Mouse (Mus musculus) right cerebral cortex, postnatal 14 days (tissue): Measurements from ENCODE around the gene Tubg1.
"Not testable (repeated sequence)": the region's sequence is repeated elsewhere in the genome, so short reads cannot be mapped to it uniquely, and the experiment has no call there.

Experiments
- DNase-seq: peaks from one replicate; pipeline ENCODE4 v3.0.0; 2022

The Tubg1 gene

DNA sequence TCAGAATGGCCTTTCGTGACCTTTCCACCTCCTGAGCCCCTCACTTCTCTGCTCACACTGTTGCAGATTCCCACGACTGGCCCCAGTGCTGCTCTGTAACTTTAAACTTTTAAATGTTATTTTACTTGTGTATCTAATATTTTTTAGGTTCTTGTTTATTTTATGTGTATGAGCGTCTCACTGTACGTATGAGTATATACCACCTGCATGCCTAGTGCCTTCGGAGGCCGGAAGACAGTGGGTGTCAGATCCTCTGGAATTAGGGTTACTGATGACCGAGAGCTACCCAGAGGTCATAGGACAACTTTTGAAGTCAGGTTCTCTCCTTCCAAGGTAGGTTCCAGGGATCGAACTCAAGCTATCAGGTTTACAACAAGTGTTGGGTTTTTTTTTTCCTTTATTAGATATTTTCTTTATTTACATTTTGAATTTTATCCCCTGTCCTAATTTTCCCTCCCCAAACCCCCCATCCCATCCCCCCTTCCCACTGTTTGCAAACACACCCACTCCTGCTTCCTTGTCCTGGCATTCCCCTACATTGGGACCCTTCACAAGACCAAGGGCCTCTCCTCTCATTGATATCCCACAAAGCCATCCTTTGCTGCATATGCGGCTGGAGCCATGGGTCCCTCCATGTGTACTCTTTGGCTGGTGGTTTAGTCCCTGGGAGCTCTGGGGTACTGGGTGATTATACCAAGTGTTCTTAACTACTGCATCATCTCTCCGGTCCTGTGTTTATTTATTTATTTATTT, 22.7 kb downstream of the Tubg1 start:
- no peak for DNase-seq

DNA sequence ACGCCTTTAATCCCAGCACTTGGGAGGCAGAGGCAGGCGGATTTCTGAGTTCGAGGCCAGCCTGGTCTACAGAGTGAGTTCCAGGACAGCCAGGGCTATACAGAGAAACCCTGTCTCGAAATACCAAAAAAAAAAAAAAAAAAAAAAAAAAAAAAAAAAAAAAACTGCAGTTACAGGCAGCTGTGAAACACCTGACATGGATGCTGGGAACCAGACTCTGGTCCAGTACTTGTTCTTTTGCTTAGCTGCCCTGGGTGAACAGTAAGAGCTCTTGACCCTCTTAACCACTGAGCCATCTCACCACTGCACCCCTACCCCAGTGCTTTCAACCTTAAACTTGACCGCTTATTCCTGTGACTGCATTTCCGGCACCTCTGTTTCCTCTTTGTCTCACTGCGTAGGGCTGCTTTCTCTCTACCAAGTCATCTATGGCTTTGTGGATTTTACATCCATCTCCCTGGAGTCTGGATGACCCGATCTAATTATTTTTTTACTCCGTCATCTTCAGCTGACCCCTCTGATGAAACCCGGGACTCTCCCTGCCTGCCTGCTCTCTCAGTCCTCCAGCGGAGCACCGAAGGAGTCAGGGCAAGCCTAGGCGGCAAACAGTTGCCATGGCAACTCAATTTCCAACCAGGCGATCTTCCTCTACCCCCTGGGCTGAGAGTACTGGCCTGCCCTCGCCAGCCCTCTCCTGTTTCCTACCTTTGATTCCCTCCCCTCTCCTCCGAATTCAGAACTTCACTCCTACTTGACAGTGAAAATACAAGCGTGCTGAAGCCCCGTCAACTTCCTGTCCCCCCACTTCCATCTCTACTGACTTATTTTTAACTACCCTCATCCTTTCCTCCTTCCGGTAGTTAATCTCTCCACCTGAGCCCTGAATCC, 23.8 kb downstream of the Tubg1 start:
- DNase-seq, result no peak

DNA sequence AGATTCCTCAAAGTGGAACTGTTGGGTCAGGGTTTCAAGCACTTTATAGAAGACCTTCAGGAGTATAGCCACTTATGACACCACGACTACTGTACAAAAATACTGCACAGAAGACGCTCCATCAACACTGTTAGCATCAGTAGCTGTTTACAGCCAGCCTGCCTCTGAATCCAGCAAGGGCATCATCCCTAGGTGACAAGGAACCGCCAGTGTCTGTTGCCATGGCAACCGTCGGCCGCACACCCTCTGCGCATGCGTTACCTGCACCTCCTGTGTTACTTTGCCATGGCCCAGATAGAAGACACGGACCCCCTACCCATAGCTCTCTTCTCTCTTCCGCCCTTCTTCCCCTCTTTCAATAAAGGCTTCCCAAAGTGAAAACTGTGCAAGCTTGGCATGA, 26.6 kb downstream of the Tubg1 start:
- DNase-seq, result no peak

DNA sequence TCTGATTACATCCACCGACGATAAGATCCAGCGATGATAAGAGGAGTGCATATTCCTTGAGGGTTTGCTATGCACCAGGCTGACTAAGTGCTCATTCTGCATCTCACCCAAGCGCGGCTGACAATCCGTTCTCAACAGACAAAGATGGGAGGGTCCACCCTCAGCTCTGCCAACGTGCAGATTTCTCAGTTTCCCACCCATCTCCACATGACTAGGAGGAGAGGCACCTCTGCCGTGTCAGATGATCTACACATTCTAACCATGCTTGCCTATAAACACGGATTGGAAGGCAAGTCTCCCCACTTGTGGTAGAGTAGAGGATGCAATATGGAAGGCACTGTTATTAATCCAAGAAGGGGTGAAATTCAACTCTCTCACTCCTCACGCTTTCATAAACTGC, 29.0 kb downstream of the Tubg1 start:
- DNase-seq, result no peak

DNA sequence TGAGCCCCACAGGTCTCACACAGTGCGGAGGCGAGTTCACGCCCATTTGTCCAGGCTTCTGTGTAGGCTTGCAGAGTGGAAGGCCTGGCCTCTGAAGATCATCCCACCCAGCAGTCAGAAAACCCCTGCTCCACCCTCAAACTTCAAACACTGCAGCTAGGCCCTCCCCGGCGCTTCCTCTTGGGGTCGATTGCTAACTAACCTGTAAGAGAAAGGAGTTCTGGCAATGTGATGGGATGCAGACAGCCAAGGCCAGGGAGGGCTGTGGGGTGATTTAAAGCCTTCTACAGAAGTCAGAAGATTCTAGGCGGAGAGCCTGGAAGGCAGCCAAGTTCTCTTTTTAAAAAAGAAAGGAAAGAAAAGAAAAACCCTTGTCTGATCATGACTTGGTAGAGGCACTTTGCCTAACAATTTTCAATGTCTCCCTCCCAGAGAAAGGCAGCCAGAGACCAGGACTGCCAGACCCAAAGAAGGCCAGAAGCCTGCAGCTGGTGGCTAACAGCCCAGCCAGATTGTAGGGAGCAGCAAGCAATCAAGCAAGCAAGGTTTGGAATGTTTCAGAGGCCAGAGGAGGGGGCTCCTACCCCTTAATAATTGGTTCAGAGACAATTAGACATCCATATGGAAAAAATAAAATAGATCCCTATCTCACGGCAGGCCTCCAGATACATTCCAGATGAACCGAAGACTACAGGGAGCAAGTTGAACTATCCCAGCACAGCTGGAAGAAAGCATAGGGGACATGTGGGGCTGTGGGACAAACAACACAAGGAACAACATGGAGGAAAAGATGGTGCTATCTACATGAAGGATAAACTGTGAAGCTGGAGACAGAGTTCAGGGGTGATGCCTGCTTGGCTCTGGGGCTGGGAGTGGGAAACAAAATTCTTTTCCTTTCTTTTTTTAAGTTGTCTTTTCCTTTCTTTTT, 29.7 kb downstream of the Tubg1 start:
- no peak for DNase-seq

DNA sequence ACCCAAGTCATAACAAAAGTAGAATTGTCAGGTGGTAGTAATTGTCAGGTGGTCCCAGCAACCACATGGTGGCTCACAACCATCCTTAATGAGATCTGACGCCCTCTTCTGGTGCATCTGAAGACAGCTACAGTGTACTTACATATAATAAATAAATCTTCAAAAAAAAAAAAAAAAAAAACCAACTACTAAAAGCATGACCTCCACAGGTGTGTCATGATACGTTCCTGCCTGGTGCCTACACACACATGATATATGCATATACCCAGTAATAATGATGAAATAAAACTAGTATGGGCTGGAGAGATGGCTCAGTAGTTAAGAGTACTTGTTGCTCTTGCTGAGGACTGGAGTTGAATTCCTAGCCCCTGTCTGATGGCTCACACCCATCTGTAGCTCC, 31.3 kb downstream of the Tubg1 start:
- DNase-seq, result no peak

DNA sequence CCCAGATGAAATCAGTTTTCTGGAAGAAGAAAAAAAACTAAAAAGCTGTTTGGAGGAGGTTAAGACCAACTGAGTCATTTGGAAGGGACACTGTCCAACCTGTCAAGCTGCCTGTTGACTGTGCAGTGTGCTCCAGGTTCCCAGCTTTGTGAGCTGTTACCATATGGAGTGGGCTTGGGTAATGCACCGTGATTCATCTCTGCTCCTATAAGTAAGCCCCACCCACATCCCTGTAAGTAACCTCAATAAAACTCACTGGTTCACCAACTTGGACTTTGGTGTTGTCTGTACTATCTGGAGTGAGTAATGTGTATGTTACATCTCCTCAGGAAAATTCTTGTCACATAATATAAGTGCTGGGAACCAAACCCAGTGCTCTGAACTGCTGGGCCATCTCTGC, 33.1 kb downstream of the Tubg1 start:
- no peak for DNase-seq

DNA sequence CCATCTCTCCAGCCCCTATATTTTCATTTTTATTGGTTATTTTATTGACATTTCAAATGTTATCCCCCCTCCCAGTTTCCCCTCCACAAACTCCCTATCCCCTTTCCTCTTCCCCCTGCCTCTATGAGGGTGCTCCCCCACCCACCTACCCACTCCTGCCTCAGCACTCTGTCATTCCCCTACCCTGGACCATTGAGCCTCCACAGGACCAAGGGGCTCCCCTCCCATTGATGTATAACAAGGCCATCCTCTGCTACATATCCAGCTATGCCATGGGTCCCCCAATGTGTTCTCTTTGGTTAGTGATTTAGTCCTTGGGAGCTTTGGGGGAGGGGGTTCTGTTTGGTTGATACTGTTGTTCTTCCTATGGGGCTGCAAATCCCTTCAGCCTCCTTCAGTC, 34.9 kb downstream of the Tubg1 start:
- no peak for DNase-seq

DNA sequence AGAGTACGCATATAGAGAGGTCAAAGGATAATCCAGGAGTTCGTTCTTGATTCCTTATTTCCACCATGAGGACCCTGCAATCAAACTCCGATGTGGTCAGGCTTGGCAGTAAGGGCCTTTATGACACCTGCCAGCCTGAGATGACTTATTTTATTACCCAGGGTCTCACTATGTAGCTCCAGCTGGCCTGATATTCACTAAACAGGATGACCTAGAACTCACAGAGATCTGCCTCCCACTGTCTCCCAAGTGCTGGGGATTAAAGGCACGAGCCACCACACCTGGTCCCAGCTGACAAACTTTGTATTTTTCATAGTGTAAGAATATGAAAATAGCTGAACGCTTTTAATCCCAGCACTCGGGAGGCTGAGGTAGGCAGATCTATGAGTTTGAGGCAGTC, 35.4 kb downstream of the Tubg1 start:
- DNase-seq, result no peak

DNA sequence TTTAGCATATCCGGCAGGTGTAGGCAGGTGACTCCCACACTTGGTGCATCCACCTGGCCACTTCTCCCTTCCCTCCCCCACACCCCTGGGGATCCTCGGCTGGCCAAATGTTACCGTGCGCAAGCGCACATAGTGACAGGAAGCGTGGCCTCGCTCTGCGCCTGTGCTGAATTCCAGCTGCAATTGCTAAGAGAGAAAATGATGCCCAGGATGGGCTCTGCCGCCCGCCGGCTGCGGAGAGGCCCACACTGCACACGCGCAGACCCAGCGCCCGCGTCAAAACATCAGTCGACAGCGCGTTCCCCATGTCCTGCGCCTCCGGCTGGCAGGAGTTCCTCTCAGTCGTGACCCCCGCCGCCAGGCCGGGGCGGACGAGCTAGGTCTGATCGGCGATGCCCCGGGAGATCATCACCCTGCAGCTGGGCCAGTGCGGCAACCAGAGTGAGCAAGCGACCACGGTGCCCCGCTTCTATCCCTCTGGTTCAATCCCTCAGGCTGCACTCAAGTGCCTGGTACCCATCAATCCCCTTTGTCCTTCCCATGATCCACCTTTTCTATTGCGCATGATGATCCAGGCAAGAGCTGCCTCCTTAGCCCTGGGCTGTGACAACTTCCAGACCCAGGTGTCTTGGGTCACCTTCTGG, 36.1 kb downstream of the Tubg1 start, which contains the start of gene Tubg2:
Gene Tubg2 (plus strand): TSS at position 180 of the 644 bp plus-strand sequence.
- DNase-seq, result peak; percentile 75

DNA sequence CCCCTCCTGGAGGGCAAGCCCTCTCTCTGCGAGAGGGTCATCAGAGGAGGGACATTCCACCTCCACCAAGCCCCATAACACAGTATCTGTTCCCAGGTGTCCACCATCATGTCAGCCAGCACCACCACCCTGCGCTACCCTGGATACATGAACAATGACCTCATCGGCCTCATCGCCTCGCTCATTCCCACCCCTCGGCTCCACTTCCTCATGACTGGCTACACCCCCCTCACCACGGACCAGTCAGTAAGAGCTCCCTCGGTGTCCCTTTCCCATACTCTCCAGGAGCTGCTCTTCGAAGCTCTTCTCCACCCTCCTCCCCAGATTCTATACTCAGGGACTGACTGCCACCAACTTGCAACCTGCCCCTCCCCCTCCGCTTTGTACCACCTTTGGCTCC, 40.4 kb downstream of the Tubg1 start:
- DNase-seq, result not testable (repeated sequence)

DNA sequence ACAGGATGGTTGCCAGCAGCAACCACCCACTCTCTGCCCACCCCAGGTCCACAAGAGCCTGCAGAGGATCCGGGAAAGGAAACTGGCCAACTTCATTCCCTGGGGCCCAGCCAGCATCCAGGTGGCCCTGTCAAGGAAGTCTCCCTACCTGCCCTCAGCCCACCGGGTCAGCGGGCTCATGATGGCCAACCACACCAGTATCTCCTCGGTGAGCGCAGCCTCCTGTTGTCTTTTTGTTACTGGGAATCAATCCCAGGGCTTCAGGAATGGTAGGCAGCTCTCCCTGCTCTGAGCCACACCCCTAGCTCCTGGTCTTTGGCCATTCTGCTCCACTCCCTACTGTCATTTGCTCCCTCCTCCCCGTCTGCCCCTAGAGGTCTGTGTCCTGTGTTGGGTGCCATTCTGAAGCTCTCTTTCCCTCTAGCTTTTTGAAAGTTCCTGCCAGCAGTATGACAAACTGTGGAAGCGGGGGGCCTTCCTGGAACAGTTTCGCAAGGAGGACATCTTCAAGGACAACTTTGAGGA, 41.3 kb downstream of the Tubg1 start:
- not testable (repeated sequence) for DNase-seq

DNA sequence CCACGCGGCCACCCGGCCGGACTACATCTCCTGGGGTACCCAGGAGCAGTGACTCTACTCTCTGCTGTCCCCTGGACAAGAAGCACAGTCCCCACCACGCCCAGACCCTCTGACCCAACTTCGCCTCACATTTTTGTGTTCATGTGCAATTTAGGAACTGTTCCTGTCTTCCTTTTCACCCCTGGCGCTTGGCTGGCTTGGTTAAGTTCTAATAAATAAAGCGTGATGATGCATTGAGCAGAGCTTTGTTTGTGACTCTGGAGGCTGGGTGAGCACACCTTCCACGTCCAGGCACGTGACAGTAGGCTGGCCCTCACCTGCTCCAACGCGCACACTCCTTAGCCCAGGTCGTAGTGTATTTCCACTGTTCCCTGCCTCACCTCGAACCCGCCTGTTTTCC, 41.8 kb downstream of the Tubg1 start:
- no peak for DNase-seq

DNA sequence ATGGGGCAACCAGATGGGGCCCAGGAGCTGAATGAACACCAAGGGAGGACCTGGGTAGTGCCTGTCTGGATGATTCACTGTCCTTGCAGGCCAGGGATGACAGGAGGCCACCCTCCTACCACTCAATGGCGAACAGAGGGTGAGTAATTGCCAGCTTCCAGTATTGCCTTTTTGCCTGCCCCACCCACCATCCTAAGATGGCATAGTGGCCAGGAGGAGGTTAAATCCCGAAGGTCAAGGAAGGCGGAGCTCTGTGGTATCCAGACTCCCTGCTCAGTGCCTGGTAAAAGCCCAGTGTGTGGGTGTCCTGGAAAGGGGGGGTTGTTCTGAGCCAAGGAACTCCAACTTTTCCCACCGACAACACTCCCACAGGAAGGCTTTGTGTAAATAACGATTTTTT, 42.6 kb downstream of the Tubg1 start:
- no peak for DNase-seq

DNA sequence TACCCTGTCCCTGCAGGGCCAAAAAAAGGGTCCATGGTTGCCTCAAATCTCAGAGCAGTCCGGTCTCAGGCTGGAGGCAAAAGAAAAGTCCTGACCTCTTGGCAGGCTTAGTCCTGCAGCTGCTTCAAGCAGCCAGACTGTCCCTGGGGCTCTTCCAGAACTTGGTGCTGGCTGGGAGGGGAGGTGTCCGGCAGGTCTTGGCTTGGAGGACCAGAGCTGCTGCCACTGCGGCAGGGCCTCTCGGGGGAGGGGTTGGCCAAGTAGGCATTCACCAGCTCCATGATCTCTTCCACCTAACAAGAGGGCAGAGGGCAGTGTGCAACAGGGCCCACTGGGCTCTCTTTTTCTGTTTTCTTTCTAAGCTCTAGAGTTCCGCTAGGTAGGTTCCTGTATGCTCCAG, 43.0 kb downstream of the Tubg1 start:
- no peak for DNase-seq

DNA sequence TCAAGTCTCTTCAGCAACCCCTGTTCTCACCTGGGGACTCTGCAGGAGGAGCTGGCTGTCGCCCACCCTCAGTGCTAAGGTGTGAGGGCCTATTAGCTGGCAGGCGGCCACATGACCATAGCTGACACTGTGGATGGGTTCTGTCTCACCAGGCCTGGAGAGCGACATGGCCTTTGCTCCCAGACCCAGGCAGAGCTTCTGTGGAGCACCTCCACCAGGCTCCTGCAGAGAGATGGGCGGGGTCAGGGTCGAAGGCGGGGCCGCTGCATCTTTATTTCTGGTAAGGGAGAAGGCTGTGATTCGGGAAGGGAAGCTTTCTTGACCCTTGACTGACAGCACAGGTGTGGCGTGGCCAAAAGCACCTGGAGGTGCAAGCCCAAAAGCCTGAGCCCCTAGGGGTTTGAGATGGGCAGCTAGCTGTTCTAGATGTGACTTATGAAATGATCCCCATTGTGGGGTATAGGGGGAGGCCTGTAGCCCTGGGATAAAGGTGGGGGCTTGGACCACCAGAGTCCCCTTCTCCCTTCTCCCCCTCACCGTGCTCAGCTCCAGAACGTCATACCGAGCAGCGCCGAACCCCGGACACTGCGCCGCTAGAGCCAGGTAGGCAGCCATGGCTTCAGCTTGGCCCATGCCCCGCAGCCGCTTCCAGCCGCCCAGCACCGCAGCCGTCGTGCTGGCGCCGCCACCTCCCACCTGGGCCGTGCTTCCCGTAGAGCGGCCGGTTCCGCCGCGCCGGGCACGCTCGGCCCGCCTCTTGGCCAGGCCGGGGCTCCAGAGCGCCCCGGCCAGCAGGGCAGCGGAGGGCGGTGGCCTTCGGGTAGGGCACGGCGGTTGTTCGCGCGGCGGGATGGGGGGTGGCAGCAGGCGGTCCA, 44.0 kb downstream of the Tubg1 start:
- DNase-seq, result no peak

DNA sequence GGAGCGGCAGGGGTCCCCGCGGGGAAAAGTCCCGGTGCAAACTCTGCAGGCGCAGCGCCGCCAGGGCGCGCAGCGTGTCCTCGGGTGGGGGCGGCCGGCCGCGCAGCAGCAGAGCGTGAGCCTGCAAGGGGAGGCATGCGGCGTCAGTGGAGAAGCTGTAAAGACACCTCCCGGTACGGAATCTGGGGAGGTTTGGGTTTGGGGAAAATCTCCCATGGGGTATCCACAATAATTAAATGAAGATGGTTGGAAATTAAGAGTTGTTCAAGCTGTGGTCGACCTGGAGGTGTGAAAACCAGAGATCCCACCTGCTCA, 44.6 kb downstream of the Tubg1 start:
- no peak for DNase-seq

DNA sequence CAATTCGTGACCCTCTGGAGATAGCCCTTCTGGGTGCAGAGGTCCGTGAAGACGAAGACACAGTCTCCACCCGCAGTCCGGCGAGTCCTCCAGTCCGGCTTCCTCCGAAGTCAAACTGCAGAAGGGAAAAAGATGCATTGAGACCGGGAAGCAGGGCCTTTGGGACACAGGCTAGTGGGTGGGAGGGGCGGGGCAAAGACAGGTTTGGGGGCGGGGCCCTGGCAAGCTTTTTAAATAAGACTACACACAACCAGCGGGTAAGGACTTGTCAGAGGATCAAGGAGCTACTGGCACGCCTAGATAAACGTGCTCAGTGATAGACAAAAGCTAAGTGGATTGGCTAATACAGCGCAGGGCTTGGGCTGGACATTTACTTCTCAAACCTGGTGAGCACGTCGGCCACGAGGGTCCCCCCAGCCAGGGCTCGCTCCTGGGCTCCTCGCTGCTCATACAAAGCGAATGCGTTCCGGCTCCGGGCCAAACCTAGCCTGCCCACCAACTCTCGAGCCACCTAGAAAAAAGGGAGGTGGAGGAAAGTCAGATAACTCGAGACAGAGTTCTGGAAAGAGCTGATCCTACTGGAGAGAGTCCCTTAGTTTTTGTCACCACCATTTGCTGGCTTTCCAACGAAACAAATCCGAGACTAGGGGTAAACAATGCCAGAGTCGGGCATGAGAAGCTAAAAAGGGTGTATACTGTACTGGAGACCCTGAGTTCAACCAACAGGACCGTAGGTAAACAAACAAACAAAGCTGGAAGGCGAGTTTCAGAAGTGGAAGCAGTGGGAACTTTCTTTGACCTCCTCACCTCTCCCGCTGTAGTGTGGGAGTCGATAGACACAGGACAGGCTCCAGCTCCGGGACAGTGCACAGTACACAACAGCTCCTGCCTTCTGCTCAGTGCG, 45.2 kb downstream of the Tubg1 start:
- DNase-seq, result no peak

DNA sequence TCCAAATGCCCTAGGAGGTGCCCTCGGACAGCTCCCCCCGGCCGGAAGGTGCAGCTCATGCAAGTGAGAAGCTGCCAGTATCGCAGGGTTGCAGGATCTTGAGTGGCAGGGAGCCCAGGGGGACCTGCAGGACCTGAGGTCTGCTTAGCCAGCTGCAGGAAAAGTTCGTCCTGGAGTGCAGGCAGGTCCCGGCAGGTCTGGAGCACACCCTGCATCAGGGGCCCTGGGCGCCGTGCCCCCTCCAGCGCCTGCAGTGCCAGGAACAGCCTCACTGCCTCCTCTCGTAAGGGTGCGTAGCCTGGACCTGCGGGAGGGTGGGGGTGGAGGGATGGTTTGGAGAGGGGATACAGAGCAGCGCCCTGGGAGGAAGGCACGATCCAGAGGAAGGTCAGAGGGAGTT, 46.6 kb downstream of the Tubg1 start:
- DNase-seq, result no peak

DNA sequence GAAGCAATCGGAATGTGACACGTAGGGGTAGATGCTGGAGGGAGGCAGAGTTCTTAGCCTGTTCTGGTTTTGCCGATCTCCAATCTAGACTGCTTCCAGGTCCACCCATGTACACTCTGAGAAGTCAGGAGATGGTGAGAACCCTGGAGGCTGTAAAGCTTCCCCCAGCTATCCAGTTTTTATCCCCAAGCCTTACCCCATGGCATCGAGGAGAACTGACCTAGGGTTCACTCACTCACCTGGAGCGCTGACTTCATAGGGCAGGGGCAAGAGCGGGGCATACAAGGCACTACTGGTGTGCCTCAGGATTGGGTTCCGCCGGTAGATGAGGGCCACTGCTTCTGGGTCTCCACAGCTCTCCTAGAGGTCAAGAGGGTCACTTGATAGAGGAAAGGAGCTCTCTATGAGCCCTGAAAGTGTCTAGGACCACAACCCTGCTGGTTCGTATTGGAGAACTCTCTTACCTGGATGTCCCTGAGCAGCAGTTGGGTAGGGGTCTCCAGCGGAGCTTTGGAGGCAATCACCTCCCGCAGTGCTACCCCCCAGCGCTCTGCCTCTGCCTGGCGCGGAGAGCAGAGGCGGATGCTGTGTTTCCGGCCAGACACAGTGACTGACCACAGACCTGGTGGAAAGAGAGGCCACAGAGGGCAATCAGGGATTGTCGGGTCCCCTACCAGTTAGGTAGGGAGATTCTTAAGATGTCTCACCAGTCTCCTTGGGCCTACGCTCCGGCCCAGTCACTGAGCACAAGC, 47.6 kb downstream of the Tubg1 start:
- DNase-seq, result no peak
